Mouse (Mus musculus) 3T3-L1 (cell line): ENCODE results near the gene Eif2ak4.

ENCODE experiments used
- DNase-seq: peaks from one replicate; pipeline ENCODE4 v3.0.0-alpha.2; 2015; ENCODE audit warnings: low read depth, low spot score

Eif2ak4 gene

GRCm38 (mm10) chr2:118464450-118464849 lies 76.0 kb downstream of the Eif2ak4 start:
- DNase-seq: no peak

GRCm38 (mm10) chr2:118465894-118466293 lies 77.5 kb downstream of the Eif2ak4 start:
- DNase-seq: no peak

GRCm38 (mm10) chr2:118466601-118467000 lies 78.2 kb downstream of the Eif2ak4 start:
- DNase-seq: peak; percentile 66

- DNase-seq: no peak
These were observed 79.9 kb downstream of the Eif2ak4 start for GRCm38 (mm10) chr2:118468354-118468753.

GRCm38 (mm10) chr2:118478833-118479549 lies 90.6 kb downstream of the Eif2ak4 start:
- no peak for DNase-seq

GRCm38 (mm10) chr2:118479550-118479909 lies 91.1 kb downstream of the Eif2ak4 start, which contains the start of gene Srp14:
Srp14 (minus strand) TSS chr2:118479711.
- peak; percentile 98 for DNase-seq

GRCm38 (mm10) chr2:118480886-118481285 lies 92.5 kb downstream of the Eif2ak4 start:
- no peak for DNase-seq

- no peak for DNase-seq
These were observed 94.6 kb downstream of the Eif2ak4 start for GRCm38 (mm10) chr2:118483032-118483431.

GRCm38 (mm10) chr2:118484386-118484898 lies 96.0 kb downstream of the Eif2ak4 start:
- DNase-seq: no peak

GRCm38 (mm10) chr2:118485415-118485814 lies 97.0 kb downstream of the Eif2ak4 start:
- no peak for DNase-seq

GRCm38 (mm10) chr2:118486933-118487332 lies 98.5 kb downstream of the Eif2ak4 start:
- DNase-seq: peak; percentile 84

- peak; percentile 61 for DNase-seq
These were observed 99.4 kb downstream of the Eif2ak4 start for GRCm38 (mm10) chr2:118487806-118488205.

- peak; percentile 66 for DNase-seq
These were observed 102.0 kb downstream of the Eif2ak4 start for GRCm38 (mm10) chr2:118490241-118491091.

- no peak for DNase-seq
These were observed 102.9 kb downstream of the Eif2ak4 start for GRCm38 (mm10) chr2:118491281-118491731.

GRCm38 (mm10) chr2:118491741-118492395 lies 103.5 kb downstream of the Eif2ak4 start:
- DNase-seq: no peak

- DNase-seq: no peak
These were observed 106.6 kb downstream of the Eif2ak4 start for GRCm38 (mm10) chr2:118495024-118495423.

- DNase-seq: no peak
These were observed 109.5 kb downstream of the Eif2ak4 start for GRCm38 (mm10) chr2:118497890-118498289.

GRCm38 (mm10) chr2:118498476-118498875 lies 110.1 kb downstream of the Eif2ak4 start:
- DNase-seq: no peak

GRCm38 (mm10) chr2:118499135-118499961 lies 110.9 kb downstream of the Eif2ak4 start:
- DNase-seq: no peak

GRCm38 (mm10) chr2:118500191-118500590 lies 111.8 kb downstream of the Eif2ak4 start:
- DNase-seq: no peak

- DNase-seq: peak; percentile 55
These were observed 118.7 kb downstream of the Eif2ak4 start for GRCm38 (mm10) chr2:118507126-118507525.
